Comparison of ENCODE assay signal across 12 mouse cellular contexts in genomic region chr2:147187061-147187870, GRCm38 (mm10). TPM values are rescaled to one million over a fixed set of nuclear protein-coding genes. Genes with fewer than 3 reads are reported as not detected.
DNase-seq lines count a peak whose midpoint lies in the region; ATAC-seq lines count a peak whose summit lies in the region.
"Had no signal": no experiment of that assay in that cellular context is flagged by ENCODE, and none has a peak within 500 bp of the region (broad histone marks: within the 10 kb centered on the region; RNA-seq: fewer than 3 reads in every experiment).

No protein-coding gene starts in this region.

- H3K27me3 ChIP-seq in heart, embryonic 10.5 days (ENCODE audit: insufficient read depth, poor library complexity, severe bottlenecking) = peaks cover 98% of the 10 kb centered on the region
- H3K27me3 ChIP-seq in hindbrain, embryonic 13.5 days = peaks cover 94% of the 10 kb centered on the region
- H3K27me3 ChIP-seq in midbrain, embryonic 16.5 days (ENCODE audit: control insufficient read depth, insufficient read depth, low read depth, low read length) = peaks cover 59% of the 10 kb centered on the region

- H3K27ac ChIP-seq in heart, embryonic 10.5 days = no peak overlapping the region
- H3K27ac ChIP-seq in hindbrain, embryonic 13.5 days = no peak overlapping the region
- H3K27ac ChIP-seq in midbrain, embryonic 16.5 days (ENCODE audit: low read length) = peak overlapping the region; percentile 34; the same call in 1 of the 2 replicates
- H3K27ac ChIP-seq: macrophage had no signal

- H3K4me2 ChIP-seq in hindbrain, embryonic 13.5 days = 0 out of 2 replicates have a peak overlapping the region, but pooled peaks have one; percentile 17
- H3K4me2 ChIP-seq in midbrain, embryonic 16.5 days (ENCODE audit: low read length) = peak overlapping the region; percentile 22

- DNase-seq in heart, embryonic 10.5 days (ENCODE audit: low spot score) = no peak
- DNase-seq in heart, postnatal 36 days = no peak
- DNase-seq in ZHBTc4 (ENCODE audit: low read depth, low spot score) = peak; percentile 77
- no peak for DNase-seq in urinary bladder, adult 18-20 months (ENCODE audit: low spot score in 2 of 2)
- no peak for DNase-seq in kidney, postnatal 14 days
- DNase-seq in thymus, postnatal 14 days = no peak
- DNase-seq: adrenal gland, adult 2 months; cerebellum, adult 9-10 months; kidney, adult 11 months had no signal

- no peaks in the 10 kb centered on the region for H3K36me3 ChIP-seq in heart, embryonic 10.5 days
- H3K36me3 ChIP-seq in hindbrain, embryonic 13.5 days = no peaks in the 10 kb centered on the region
- no peaks in the 10 kb centered on the region for H3K36me3 ChIP-seq in midbrain, embryonic 16.5 days (ENCODE audit: control insufficient read depth, insufficient read depth, low read length)

- H3K4me3 ChIP-seq in heart, embryonic 10.5 days = peak overlapping the region; percentile 22
- H3K4me3 ChIP-seq in hindbrain, embryonic 13.5 days = no peak overlapping the region
- peak overlapping the region; percentile 11; the same call in 1 of the 2 replicates for H3K4me3 ChIP-seq in midbrain, embryonic 16.5 days (ENCODE audit: low read depth, low read length)

- intact Hi-C loops in heart, postnatal 36 days (cut with DNase I) = loop anchor here (2.0 to 10.0 kb wide), 2 partner anchors 104 to 352 kb away; no protein-coding TSS in a partner anchor

- peaks cover 29% of the 10 kb centered on the region for H3K4me1 ChIP-seq in heart, embryonic 10.5 days
- H3K4me1 ChIP-seq in hindbrain, embryonic 13.5 days (replicated peaks) = peaks cover 26% of the 10 kb centered on the region
- peaks cover 3% of the 10 kb centered on the region; the same call in 1 of the 2 replicates for H3K4me1 ChIP-seq in midbrain, embryonic 16.5 days (ENCODE audit: control insufficient read depth, insufficient read depth, low read length)

- under 1% methylated on average over 33 of the region's 33 CpGs for WGBS in heart, embryonic 10.5 days
- WGBS in hindbrain, embryonic 13.5 days = under 1% methylated on average over 32 of the region's 33 CpGs
- 3% methylated on average over 30 of the region's 33 CpGs for WGBS in midbrain, embryonic 16.5 days

- no peak overlapping the region for H3K9ac ChIP-seq in hindbrain, embryonic 13.5 days
- H3K9ac ChIP-seq in midbrain, embryonic 16.5 days (ENCODE audit: low read depth, low read length) = no peak overlapping the region

- no peak for ATAC-seq in hindbrain, embryonic 13.5 days (ENCODE audit: low FRiP score)
- ATAC-seq in midbrain, embryonic 16.5 days = peak; percentile 19; the same call in 1 of the 2 replicates

- H3K9me3 ChIP-seq in heart, embryonic 10.5 days = no peaks in the 10 kb centered on the region
- H3K9me3 ChIP-seq in hindbrain, embryonic 13.5 days = no peaks in the 10 kb centered on the region
- no peaks in the 10 kb centered on the region for H3K9me3 ChIP-seq in midbrain, embryonic 16.5 days (replicated peaks; ENCODE audit: control insufficient read depth, low read length, poor library complexity, severe bottlenecking)

RNA-seq across cellular contexts. Expression of gene Nkx2-2, which starts 6.8 kb away (rescaled TPM):
- polyA plus RNA-seq in heart, embryonic 10.5 days (2016; fragmentation: Nextera tagmentation; extraction: Ambion mirVana) = 0.08 TPM in 1 of 2 replicates, not detected in the other
- not detected for total RNA-seq in heart, postnatal 36 days (2021)
- 1.4 and 2.6 TPM in 2 replicates for polyA plus RNA-seq in hindbrain, embryonic 13.5 days (2015; fragmentation: Nextera tagmentation; extraction: Ambion mirVana)
- polyA plus RNA-seq in midbrain, embryonic 16.5 days (2015; fragmentation: Nextera tagmentation; extraction: Ambion mirVana) = 8.5 and 8.7 TPM in 2 replicates
- total RNA-seq: adrenal gland, adult 2 months had no signal
- polyA plus RNA-seq: adrenal gland, adult 2 months; macrophage had no signal
